Mouse (Mus musculus) neural tube, embryonic 15.5 days (tissue): ENCODE data around the gene Gm20388. TPM values are rescaled to one million over a fixed set of nuclear protein-coding genes. Genes with fewer than 3 reads are reported as not detected.
"Not testable (repeated sequence)": the region's sequence is repeated elsewhere in the genome, so short reads cannot be mapped to it uniquely, and the experiment has no call there.

Experiments
- ATAC-seq: fragments of 200-750 bp; cut with Nextera tagmentation; 2 replicates; pipeline ENCODE4 v1.8.0; 2017; ENCODE audit warnings: mild to moderate bottlenecking, moderate TSS enrichment, moderate library complexity; ENCODE audit not compliant: low FRiP score
- H3K27ac ChIP-seq: fragments of 300-500 bp; sonication (generic); replicated peaks from 2 replicates; pipeline ENCODE4 v1.5.1; 2015; ENCODE audit warnings: mild to moderate bottlenecking, inconsistent platforms
- H3K27me3 ChIP-seq: fragments of 300-500 bp; sonication (generic); replicated peaks from 2 replicates; pipeline ENCODE4 v1.6.1; 2015; ENCODE audit warnings: inconsistent platforms
- H3K36me3 ChIP-seq: fragments of 300-500 bp; sonication (generic); 2 replicates; pipeline ENCODE4 v1.6.1; 2015; ENCODE audit warnings: inconsistent platforms
- H3K4me1 ChIP-seq: fragments of 300-500 bp; sonication (generic); 2 replicates; pipeline ENCODE4 v1.6.1; 2015; ENCODE audit warnings: inconsistent platforms
- H3K4me2 ChIP-seq: fragments of 300-500 bp; sonication (generic); 2 replicates; pipeline ENCODE4 v1.6.1; 2015; ENCODE audit warnings: inconsistent platforms, mild to moderate bottlenecking, moderate library complexity
- H3K4me3 ChIP-seq: fragments of 300-500 bp; sonication (generic); replicated peaks from 2 replicates; pipeline ENCODE4 v1.5.1; 2015; ENCODE audit warnings: mild to moderate bottlenecking, inconsistent platforms
- H3K9ac ChIP-seq: fragments of 300-500 bp; sonication (generic); replicated peaks from 2 replicates; pipeline ENCODE4 v1.6.1; 2015; ENCODE audit warnings: mild to moderate bottlenecking, inconsistent platforms
- H3K9me3 ChIP-seq: fragments of 300-500 bp; sonication (generic); replicated peaks from 2 replicates; pipeline ENCODE4 v1.6.1; 2016; ENCODE audit warnings: inconsistent platforms
- WGBS: fragments of 180-500 bp; shearing (Covaris S2); methylation state at CpG from one replicate; pipeline ENCODE4 v1.1.7; 2015; ENCODE audit warnings: mixed read lengths; 5-methylcytosine and 5-hydroxymethylcytosine counted together
- polyA plus RNA-seq: library from polyadenylated mRNA; unstranded; fragments of >200 nt; fragmentation: Nextera tagmentation; extraction: Ambion mirVana; gene quantifications from 2 replicates; pipeline ENCODE4 v1.2.1, GENCODE M21; 2015

Gm20388 gene
- polyA plus RNA-seq, 1 experiment from 2014 or later, result not detected

GRCm38 (mm10) chr8:123422781-123423159, 3512.1 kb downstream of the Gm20388 start:
- Histone ChIP-seq H3K4me2 (peak overlapping the region; percentile 42; the same call in 1 of the 2 replicates), H3K9ac (no peak overlapping the region)

DNA sequence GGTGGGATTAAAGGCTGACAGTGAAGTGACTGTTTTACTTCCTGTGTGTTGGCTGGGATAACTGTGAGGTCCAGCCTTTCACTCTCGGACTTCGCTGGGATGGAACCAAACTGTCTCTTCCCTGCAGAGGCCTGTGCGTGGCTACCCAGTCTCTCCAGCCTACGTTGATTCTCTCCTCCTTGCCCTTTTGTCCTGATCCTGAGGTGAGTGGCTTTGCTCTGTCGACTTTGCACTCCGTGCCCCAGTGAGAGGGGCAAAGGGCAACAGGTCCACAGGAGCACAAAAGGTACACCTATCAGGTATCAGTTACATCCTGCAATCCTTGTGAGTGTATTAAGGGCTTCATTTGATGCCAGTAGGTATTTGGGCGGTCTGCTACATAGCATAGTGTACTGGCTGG, 3512.8 kb downstream of the Gm20388 start, which contains the start of gene Def8:
Gene Def8 (plus strand): TSS at position 87 of the 400 bp plus-strand sequence.
- Histone ChIP-seq H3K9me3 (peaks cover 11% of the 10 kb centered on the region; the same call in 1 of the 2 replicates), H3K27ac (no peak within 1 kb of the TSS; the same call in 1 of the 2 replicates), H3K4me1 (peaks cover 12% of the 10 kb centered on the region; the same call in 1 of the 2 replicates), H3K9ac (no peak within 1 kb of the TSS), H3K4me2 (peak within 1 kb of the TSS; percentile 42), H3K36me3 (peaks cover 41% of the 10 kb centered on the region), H3K27me3 (no peaks in the 10 kb centered on the region), H3K4me3 (no peak within 1 kb of the TSS; the same call in 1 of the 2 replicates)
- no peak for ATAC-seq
- 81% methylated on average over 7 of the region's 7 CpGs for WGBS

More at GRCm38 (mm10) chr8:123422781-123423159, 3512.1 kb downstream of the Gm20388 start:
- Histone ChIP-seq H3K27ac (no peak overlapping the region; the same call in 1 of the 2 replicates), H3K9me3 (0 out of 2 replicates have a peak, but pooled peaks cover 4% of the 10 kb centered on the region), H3K36me3 (peaks cover 48% of the 10 kb centered on the region), H3K27me3 (no peaks in the 10 kb centered on the region), H3K4me1 (peaks cover 15% of the 10 kb centered on the region; the same call in 1 of the 2 replicates), H3K4me3 (no peak overlapping the region)
- ATAC-seq, result peak; percentile 29; the same call in 1 of the 2 replicates
- 28% methylated on average over 3 of the region's 3 CpGs for WGBS

DNA sequence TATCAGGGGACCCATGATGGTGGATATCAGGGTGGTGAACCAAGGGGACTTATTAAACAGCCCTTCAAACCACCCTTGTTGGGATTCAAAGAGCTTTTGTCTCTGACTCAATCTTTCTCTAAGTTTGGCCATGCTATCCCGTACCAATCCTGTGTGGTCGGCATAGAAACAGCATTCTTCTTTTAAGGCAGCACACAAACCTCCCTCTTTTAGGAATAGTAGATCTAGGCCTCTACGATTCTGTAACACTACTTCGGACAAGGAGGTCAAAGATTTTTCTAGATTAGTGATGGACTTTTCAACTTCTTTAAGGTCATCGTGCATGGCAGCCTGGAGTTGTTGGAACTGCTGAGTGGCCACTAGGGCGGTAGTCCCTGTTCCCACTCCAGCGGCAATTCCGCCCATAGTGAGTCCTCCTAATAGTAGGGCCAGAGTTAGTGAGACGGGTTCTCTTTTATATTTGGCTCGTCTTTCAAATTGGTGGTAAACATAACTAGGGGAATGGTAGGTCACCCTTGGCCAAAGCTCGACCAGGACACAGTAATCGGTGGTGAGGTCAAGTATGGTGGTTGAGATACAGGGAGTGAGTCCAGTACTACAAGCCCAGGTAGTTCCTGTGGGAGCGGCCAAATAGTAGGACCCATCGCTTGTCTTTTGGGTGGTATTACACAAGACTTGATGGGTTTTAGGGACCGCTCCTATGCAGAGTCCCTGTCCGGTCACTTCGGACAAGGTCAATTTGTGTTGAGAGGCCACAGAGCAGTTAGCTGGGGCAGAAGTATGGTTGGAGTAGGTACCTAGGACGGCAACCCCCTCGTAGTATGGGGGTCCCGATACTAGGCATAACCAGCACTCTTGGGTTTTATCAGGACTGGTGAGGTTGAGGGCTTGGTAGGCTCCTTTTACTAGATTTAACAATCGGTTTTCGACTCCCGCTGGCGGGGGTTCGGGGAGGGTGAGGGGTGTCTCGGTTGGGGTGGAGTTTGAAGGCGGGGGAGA, 3516.2 kb downstream of the Gm20388 start:
- H3K27me3 ChIP-seq, result no peaks in the 10 kb centered on the region
- no peak overlapping the region for H3K27ac ChIP-seq
- no peak for ATAC-seq
- H3K4me3 ChIP-seq, result no peak overlapping the region
- peaks cover 9% of the 10 kb centered on the region for H3K36me3 ChIP-seq
- WGBS, result 97% methylated on average over 27 of the region's 27 CpGs
- H3K9me3 ChIP-seq, result peaks cover 22% of the 10 kb centered on the region
- no peak overlapping the region for H3K4me2 ChIP-seq
- no peak overlapping the region for H3K9ac ChIP-seq
- H3K4me1 ChIP-seq, result peaks cover 9% of the 10 kb centered on the region; the same call in 1 of the 2 replicates

GRCm38 (mm10) chr8:123427639-123428275, 3517.1 kb downstream of the Gm20388 start:
- WGBS, result 95% methylated on average over 24 of the region's 24 CpGs
- no peak overlapping the region for H3K4me2 ChIP-seq

DNA sequence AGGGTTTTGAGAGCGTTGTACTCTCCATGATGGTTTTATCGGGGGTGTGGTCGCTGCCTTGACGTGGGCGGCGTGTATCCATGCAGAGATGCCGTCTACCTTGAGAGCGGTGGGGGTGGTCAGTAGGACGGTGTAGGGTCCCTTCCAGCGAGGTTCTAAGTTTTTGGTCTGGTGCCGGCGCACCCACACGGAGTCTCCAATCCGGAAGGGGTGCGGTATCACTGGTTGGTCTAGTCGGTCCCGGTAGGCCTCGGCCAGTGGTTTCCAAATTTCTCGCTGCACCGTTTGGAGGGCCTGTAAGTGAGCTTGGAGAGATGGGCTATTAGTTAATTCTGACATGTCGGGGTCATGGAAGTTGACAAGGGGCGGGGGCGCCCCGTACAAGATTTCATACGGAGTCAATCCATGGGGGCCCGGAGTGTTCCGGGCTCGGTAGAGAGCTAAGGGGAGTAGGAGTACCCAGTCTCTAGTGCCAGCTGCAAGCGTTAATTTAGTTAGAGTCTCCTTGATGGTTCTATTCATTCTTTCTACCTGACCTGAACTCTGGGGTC, 3517.8 kb downstream of the Gm20388 start:
- Histone ChIP-seq H3K27me3 (no peaks in the 10 kb centered on the region), H3K4me1 (no peaks in the 10 kb centered on the region), H3K4me2 (no peak overlapping the region), H3K9ac (no peak overlapping the region), H3K9me3 (peaks cover 28% of the 10 kb centered on the region), H3K4me3 (no peak overlapping the region), H3K36me3 (0 out of 2 replicates have a peak, but pooled peaks cover 2% of the 10 kb centered on the region), H3K27ac (no peak overlapping the region)
- WGBS, result 98% methylated on average over 29 of the region's 29 CpGs
- no peak for ATAC-seq

More at GRCm38 (mm10) chr8:123427639-123428275, 3517.1 kb downstream of the Gm20388 start:
- no peak for ATAC-seq
- H3K36me3 ChIP-seq, result peaks cover 7% of the 10 kb centered on the region; the same call in 1 of the 2 replicates
- H3K27me3 ChIP-seq, result no peaks in the 10 kb centered on the region
- H3K9ac ChIP-seq, result no peak overlapping the region
- H3K4me3 ChIP-seq, result no peak overlapping the region
- peaks cover 28% of the 10 kb centered on the region for H3K9me3 ChIP-seq
- H3K4me1 ChIP-seq, result peaks cover under 1% of the 10 kb centered on the region; the same call in 1 of the 2 replicates
- H3K27ac ChIP-seq, result no peak overlapping the region

DNA sequence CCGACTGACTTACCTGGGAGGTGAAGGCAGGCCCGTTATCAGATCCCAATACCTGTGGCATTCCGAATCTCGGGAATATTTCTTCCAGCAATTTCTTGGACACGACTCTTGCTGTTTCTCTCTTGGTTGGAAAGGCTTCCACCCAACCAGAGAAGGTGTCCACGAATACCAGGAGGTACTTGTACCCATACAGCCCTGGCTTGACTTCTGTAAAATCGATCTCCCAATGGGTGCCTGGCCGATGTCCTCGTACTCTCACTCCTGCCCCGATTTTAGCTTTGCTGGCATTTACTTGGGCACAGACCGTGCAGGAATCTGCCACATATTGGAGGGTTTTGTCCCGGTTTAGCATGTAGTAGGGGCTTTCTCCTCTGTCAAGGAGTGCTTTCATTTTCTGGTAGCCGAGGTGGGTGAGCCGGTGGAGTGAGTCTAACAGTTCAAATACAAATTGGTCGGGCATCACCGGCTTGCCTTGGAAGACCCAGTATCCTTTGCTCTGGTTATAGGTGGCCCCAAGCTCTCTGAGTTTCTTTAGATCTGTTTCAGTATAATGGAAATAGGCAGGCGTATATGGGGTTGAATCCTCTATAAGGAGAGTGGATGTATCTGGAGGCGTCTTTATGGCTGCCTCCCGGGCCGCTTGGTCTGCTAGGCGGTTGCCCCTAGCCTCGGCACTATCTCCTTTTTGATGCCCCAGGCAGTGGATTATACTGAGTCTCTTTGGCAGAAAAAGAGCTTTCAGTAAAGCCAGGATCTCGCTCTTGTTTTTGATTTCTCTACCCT, 3518.5 kb downstream of the Gm20388 start:
- ATAC-seq, result no peak
- Histone ChIP-seq H3K36me3 (no peaks in the 10 kb centered on the region), H3K27ac (no peak overlapping the region), H3K4me1 (no peaks in the 10 kb centered on the region), H3K9ac (no peak overlapping the region), H3K4me2 (no peak overlapping the region), H3K27me3 (no peaks in the 10 kb centered on the region), H3K4me3 (no peak overlapping the region), H3K9me3 (peaks cover 28% of the 10 kb centered on the region)
- 96% methylated on average over 23 of the region's 23 CpGs for WGBS

GRCm38 (mm10) chr8:123429722-123430013, 3519.0 kb downstream of the Gm20388 start:
- WGBS, result 97% methylated on average over 15 of the region's 15 CpGs
- H3K9me3 ChIP-seq, result peaks cover 28% of the 10 kb centered on the region
- H3K36me3 ChIP-seq, ATAC-seq, H3K9ac ChIP-seq, H3K27ac ChIP-seq, H3K4me2 ChIP-seq, H3K27me3 ChIP-seq, H3K4me3 ChIP-seq, H3K4me1 ChIP-seq: not testable (repeated sequence)

DNA sequence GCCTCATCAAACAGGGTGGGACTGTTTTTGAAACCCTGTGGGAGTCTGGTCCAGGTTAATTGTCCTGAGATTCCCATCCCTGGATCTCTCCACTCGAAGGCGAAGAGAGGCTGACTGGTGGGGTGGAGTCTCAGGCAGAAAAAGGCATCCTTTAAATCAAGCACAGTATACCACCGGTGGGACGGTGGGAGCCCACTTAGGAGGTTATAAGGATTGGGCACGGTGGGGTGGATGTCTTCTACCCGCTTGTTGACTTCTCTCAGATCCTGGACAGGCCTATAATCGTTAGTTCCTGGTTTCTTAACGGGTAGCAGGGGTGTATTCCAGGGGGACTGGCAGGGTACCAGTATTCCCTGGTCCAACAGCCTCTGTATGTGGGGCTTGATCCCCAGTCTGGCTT, 3520.3 kb downstream of the Gm20388 start:
- WGBS, result 94% methylated on average over 8 of the region's 8 CpGs
- H3K9me3 ChIP-seq, result peaks cover 28% of the 10 kb centered on the region

GRCm38 (mm10) chr8:123431616-123432365, 3521.2 kb downstream of the Gm20388 start:
- Histone ChIP-seq H3K9ac (no peak overlapping the region), H3K9me3 (peaks cover 28% of the 10 kb centered on the region), H3K4me2 (no peak overlapping the region), H3K27ac (no peak overlapping the region), H3K4me3 (no peak overlapping the region), H3K4me1 (no peaks in the 10 kb centered on the region), H3K27me3 (no peaks in the 10 kb centered on the region), H3K36me3 (no peaks in the 10 kb centered on the region)
- no peak for ATAC-seq
- 97% methylated on average over 25 of the region's 25 CpGs for WGBS

More for the DNA sequence above, 3520.3 kb downstream of the Gm20388 start:
- not testable (repeated sequence) for ATAC-seq, H3K27me3 ChIP-seq, H3K4me2 ChIP-seq, H3K4me1 ChIP-seq, H3K9ac ChIP-seq, H3K36me3 ChIP-seq, H3K27ac ChIP-seq, H3K4me3 ChIP-seq

- Histone ChIP-seq H3K27ac (no peak overlapping the region), H3K36me3 (no peaks in the 10 kb centered on the region), H3K4me3 (no peak overlapping the region), H3K9ac (no peak overlapping the region), H3K27me3 (no peaks in the 10 kb centered on the region), H3K4me1 (no peaks in the 10 kb centered on the region), H3K9me3 (peaks cover 28% of the 10 kb centered on the region), H3K4me2 (no peak overlapping the region)
- no peak for ATAC-seq
- WGBS, result 97% methylated on average over 16 of the region's 16 CpGs
These were observed 3521.7 kb downstream of the Gm20388 start for GRCm38 (mm10) chr8:123432381-123432780.
